Mouse (Mus musculus): ENCODE data around the gene Maco1. TPM values are rescaled to one million over a fixed set of nuclear protein-coding genes. Genes with fewer than 3 reads are reported as not detected.

The Maco1 gene
- polyA plus RNA-seq (2012; rRNA removed): 6.7 and 8.1 TPM in 2 replicates

- H3K36me3 ChIP-seq (ENCODE audit: control insufficient read depth, insufficient read depth, low read length): no peaks in the 10 kb centered on the region
- peak within 1 kb of the TSS; percentile 76 for H3K27ac ChIP-seq (ENCODE audit: insufficient read depth, low read depth, low read length)
- H3K4me1 ChIP-seq (ENCODE audit: control insufficient read depth, insufficient read depth, insufficient read length, low read length): no peaks in the 10 kb centered on the region
- WGBS: 0% methylated on average over 36 of the region's 38 CpGs
- H3K4me3 ChIP-seq (ENCODE audit: low read depth, low read length): peak within 1 kb of the TSS; percentile 77
- no peaks in the 10 kb centered on the region for H3K27me3 ChIP-seq (ENCODE audit: control insufficient read depth, insufficient read depth, low read length)
- TF ChIP-seq POLR2A (IDR thresholded peaks at IDR 0.05; ENCODE audit: low read depth, low read length) (no peak), CTCF (IDR thresholded peaks at IDR 0.05; ENCODE audit: extremely low read depth, insufficient read length, insufficient replicate concordance, low read depth, low read length) (no peak)
These were observed at the start of gene Maco1 for GRCm38 (mm10) chr4:134853259-134853636. Maco1 (minus strand) TSS chr4:134853345.

DNA sequence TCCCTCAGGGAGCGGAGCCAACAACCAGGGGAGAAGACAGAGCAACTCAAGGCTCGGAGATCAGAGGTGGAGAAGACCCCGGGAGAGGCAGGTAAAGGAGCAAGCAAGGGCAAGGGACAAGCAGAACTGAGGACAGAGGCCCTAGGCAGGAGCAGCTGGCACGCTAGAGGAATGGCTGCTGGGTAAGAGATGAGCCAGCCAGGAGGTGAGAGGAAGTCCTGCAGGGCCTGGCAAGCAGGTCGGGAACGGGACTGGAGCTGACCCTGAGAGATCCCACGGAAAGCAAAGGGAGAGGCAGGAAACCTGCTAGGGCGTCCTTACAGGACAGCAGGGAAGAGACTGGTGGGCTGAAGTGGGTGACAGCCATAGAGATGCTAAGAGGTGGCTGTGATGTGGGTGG is 48.0 kb upstream of the Maco1 start:
- no peak overlapping the region for H3K27ac ChIP-seq (ENCODE audit: insufficient read depth, low read depth, low read length)
- no peaks in the 10 kb centered on the region for H3K4me1 ChIP-seq (ENCODE audit: control insufficient read depth, insufficient read depth, insufficient read length, low read length)
- H3K4me3 ChIP-seq (ENCODE audit: low read depth, low read length): no peak overlapping the region
- peaks cover 73% of the 10 kb centered on the region for H3K36me3 ChIP-seq (ENCODE audit: control insufficient read depth, insufficient read depth, low read length)
- TF ChIP-seq POLR2A (IDR thresholded peaks at IDR 0.05; ENCODE audit: low read depth, low read length) (no peak), CTCF (IDR thresholded peaks at IDR 0.05; ENCODE audit: extremely low read depth, insufficient read length, insufficient replicate concordance, low read depth, low read length) (no peak)
- whole genome bisulfite sequencing: 94% methylated on average over 8 of the region's 8 CpGs
- H3K27me3 ChIP-seq (ENCODE audit: control insufficient read depth, insufficient read depth, low read length): no peaks in the 10 kb centered on the region

DNA sequence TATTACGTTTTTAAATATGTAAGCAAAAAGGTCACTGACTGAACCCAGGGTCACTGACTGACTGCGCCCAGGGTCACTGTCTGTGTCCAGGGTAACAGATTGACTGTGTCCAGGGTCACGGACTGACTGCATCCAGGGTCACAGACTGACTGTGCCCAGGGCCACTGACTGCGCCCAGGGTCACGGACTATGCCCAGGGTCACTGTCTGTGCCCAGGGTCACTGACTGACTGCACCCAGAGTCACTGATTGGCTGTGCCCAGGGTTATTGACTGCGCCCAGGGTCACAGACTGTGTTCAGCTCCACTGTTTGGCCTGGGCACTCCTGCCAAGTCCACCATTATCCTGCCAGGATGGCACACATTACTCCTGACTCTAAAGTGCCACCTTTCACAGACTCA is 44.1 kb upstream of the Maco1 start:
- H3K4me1 ChIP-seq (ENCODE audit: control insufficient read depth, insufficient read depth, insufficient read length, low read length): no peaks in the 10 kb centered on the region
- H3K4me3 ChIP-seq (ENCODE audit: low read depth, low read length): no peak overlapping the region
- TF ChIP-seq POLR2A (IDR thresholded peaks at IDR 0.05; ENCODE audit: low read depth, low read length) (no peak), CTCF (IDR thresholded peaks at IDR 0.05; ENCODE audit: extremely low read depth, insufficient read length, insufficient replicate concordance, low read depth, low read length) (no peak)
- no peaks in the 10 kb centered on the region for H3K27me3 ChIP-seq (ENCODE audit: control insufficient read depth, insufficient read depth, low read length)
- WGBS: 90% methylated on average over 6 of the region's 6 CpGs
- no peak overlapping the region for H3K27ac ChIP-seq (ENCODE audit: insufficient read depth, low read depth, low read length)
- H3K36me3 ChIP-seq (ENCODE audit: control insufficient read depth, insufficient read depth, low read length): peaks cover 44% of the 10 kb centered on the region

DNA sequence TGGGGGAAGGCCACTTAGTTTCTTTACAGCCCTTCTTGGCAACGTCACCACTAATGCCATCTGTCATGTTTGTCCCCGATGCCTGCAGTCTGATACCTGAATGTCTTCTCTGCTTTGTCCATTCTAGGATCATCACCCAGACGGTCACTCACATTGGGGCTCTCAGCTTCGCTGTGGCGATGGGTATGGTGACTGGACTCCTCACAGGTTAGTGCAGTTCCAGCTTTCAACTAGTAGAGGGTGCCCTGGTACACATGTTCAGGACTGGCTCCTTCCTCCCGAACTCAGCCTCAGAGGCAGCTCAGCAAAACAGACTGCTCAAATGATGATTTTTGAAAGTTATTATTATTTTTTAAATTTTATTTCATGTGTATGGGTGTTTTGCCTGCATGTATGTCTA is 39.0 kb upstream of the Maco1 start:
- Histone ChIP-seq H3K4me3 (ENCODE audit: low read depth, low read length) (no peak overlapping the region), H3K4me1 (ENCODE audit: control insufficient read depth, insufficient read depth, insufficient read length, low read length) (no peaks in the 10 kb centered on the region), H3K36me3 (ENCODE audit: control insufficient read depth, insufficient read depth, low read length) (peaks cover 12% of the 10 kb centered on the region), H3K27me3 (ENCODE audit: control insufficient read depth, insufficient read depth, low read length) (no peaks in the 10 kb centered on the region), H3K27ac (ENCODE audit: insufficient read depth, low read depth, low read length) (no peak overlapping the region)
- TF ChIP-seq CTCF (IDR thresholded peaks at IDR 0.05; ENCODE audit: extremely low read depth, insufficient read length, insufficient replicate concordance, low read depth, low read length): no peak
- TF ChIP-seq POLR2A (IDR thresholded peaks at IDR 0.05; ENCODE audit: low read depth, low read length): no peak
- WGBS: 57% methylated on average over 6 of the region's 6 CpGs

DNA sequence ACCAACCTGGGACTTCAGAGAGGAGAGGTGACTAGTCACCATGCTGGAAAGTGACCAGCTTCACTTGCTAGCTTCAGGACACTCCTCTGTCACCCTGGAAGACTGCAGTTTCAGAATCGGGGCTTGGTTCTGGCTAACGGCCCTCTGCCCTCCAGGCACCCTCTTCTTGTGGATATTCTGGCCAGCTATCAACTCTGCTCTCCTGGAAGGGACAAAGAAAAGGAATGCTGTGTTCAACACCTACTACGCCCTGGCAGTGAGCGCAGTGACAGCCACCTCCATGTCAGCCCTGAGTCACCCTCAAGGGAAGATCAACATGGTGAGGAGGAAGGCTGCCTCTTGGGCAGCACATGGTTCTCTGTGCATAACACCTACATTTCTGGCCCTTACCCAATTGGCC is 31.2 kb upstream of the Maco1 start:
- no peak overlapping the region for H3K27ac ChIP-seq (ENCODE audit: insufficient read depth, low read depth, low read length)
- no peaks in the 10 kb centered on the region for H3K27me3 ChIP-seq (ENCODE audit: control insufficient read depth, insufficient read depth, low read length)
- 84% methylated on average over 4 of the region's 4 CpGs for WGBS
- H3K4me3 ChIP-seq (ENCODE audit: low read depth, low read length): no peak overlapping the region
- H3K4me1 ChIP-seq (ENCODE audit: control insufficient read depth, insufficient read depth, insufficient read length, low read length): 0 out of 2 replicates have a peak, but pooled peaks cover 5% of the 10 kb centered on the region
- TF ChIP-seq POLR2A (IDR thresholded peaks at IDR 0.05; ENCODE audit: low read depth, low read length): no peak
- TF ChIP-seq CTCF (IDR thresholded peaks at IDR 0.05; ENCODE audit: extremely low read depth, insufficient read length, insufficient replicate concordance, low read depth, low read length): no peak
- H3K36me3 ChIP-seq (ENCODE audit: control insufficient read depth, insufficient read depth, low read length): no peaks in the 10 kb centered on the region

- H3K4me1 ChIP-seq (ENCODE audit: control insufficient read depth, insufficient read depth, insufficient read length, low read length): 0 out of 2 replicates have a peak, but pooled peaks cover 5% of the 10 kb centered on the region
- no peak for TF ChIP-seq POLR2A (IDR thresholded peaks at IDR 0.05; ENCODE audit: low read depth, low read length)
- TF ChIP-seq CTCF (IDR thresholded peaks at IDR 0.05; ENCODE audit: extremely low read depth, insufficient read length, insufficient replicate concordance, low read depth, low read length): no peak
- no peaks in the 10 kb centered on the region for H3K27me3 ChIP-seq (ENCODE audit: control insufficient read depth, insufficient read depth, low read length)
- H3K4me3 ChIP-seq (ENCODE audit: low read depth, low read length): no peak overlapping the region
- no peaks in the 10 kb centered on the region for H3K36me3 ChIP-seq (ENCODE audit: control insufficient read depth, insufficient read depth, low read length)
- no peak overlapping the region for H3K27ac ChIP-seq (ENCODE audit: insufficient read depth, low read depth, low read length)
- WGBS: 79% methylated on average over 10 of the region's 10 CpGs
These were observed 30.7 kb upstream of the Maco1 start for GRCm38 (mm10) chr4:134883808-134884207.

DNA sequence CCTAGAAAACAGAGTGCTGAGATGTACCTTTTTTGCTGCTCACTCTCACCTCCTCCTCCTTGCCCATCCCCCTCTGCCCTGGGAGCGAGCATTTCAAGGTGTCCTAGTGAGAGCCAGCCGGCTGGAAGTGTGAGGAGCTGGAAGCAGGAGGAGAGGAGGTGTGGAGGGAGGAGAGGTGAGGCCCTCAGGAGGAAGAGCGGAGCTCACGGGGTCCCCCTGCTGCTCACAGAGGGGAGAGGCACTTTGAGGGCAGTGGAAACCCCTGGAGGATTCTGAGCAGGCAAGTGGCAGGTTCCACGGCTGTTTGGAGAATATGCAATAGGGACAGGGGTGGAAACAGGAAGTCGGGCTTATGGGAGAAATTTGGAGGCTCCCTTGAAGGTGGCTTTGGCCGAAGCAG is 30.1 kb upstream of the Maco1 start:
- 0 out of 2 replicates have a peak, but pooled peaks cover 5% of the 10 kb centered on the region for H3K4me1 ChIP-seq (ENCODE audit: control insufficient read depth, insufficient read depth, insufficient read length, low read length)
- 26% methylated on average over 7 of the region's 7 CpGs for WGBS
- H3K36me3 ChIP-seq (ENCODE audit: control insufficient read depth, insufficient read depth, low read length): no peaks in the 10 kb centered on the region
- peak; percentile 77 for TF ChIP-seq CTCF (IDR thresholded peaks at IDR 0.05; ENCODE audit: extremely low read depth, insufficient read length, insufficient replicate concordance, low read depth, low read length)
- no peak for TF ChIP-seq POLR2A (IDR thresholded peaks at IDR 0.05; ENCODE audit: low read depth, low read length)
- H3K27me3 ChIP-seq (ENCODE audit: control insufficient read depth, insufficient read depth, low read length): no peaks in the 10 kb centered on the region
- no peak overlapping the region for H3K27ac ChIP-seq (ENCODE audit: insufficient read depth, low read depth, low read length)
- no peak overlapping the region for H3K4me3 ChIP-seq (ENCODE audit: low read depth, low read length)
